Mouse (Mus musculus) olfactory bulb, adult 2 months (tissue): ENCODE measurements around the gene Gypa.

Experiments
- CTCF ChIP-seq: fragments of 200-500 bp; IDR thresholded peaks from 2 replicates; pipeline ENCODE4 v1.5.1; 2012; ENCODE audit warnings: low read depth, mild to moderate bottlenecking, low read length, moderate library complexity; ENCODE audit not compliant: insufficient read depth
- POLR2A ChIP-seq: fragments of 200-500 bp; IDR thresholded peaks from 2 replicates; pipeline ENCODE4 v1.6.1; 2012; ENCODE audit warnings: mild to moderate bottlenecking, low read depth, low read length, moderate library complexity; ENCODE audit not compliant: insufficient read depth

GRCm38 (mm10) chr8:80550436-80550835 is 56.9 kb downstream of the Gypa start:
- TF ChIP-seq CTCF (no peak), POLR2A (no peak)
